8 mouse cellular contexts compared by ENCODE assay signal in the genomic region with DNA sequence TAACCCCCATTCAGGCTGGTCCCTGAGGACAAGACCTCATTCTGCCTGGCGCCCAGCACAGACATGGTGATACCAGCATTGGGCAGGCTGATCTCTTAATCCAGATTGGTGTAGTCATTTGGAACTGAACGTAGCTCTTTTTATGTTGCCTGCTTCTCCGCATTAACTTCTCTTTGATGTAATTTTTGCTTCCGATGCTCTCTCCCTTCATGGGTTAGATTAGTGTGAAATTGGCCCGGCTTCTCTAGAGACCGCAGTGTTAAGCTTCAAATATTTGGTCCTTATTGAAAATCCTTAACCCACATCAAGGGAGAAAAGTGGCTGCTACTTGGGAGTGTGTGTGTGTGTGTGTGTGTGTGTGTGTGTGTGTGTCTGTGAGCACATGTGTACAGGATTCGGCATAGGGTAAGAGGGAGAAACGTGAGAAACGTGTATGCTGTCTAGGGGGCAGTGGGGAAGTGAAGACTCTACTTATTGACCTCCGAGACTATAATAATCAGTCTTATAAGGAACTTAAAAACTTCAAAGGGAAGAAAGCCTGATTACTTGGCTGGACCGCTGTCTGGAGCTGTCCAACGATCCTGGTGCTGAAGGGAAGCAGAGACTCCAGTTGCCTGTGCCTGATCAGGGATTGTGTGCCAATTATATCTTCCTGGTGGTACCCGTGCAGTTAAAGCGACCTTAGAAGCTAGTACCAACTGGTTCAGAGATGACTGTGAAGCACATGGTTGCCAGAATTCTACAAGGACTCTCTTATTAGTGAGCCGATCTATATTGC. TPM values are rescaled to one million over a fixed set of nuclear protein-coding genes. Genes with fewer than 3 reads are reported as not detected.
DNase-seq lines count a peak whose midpoint lies in the region; ATAC-seq lines count a peak whose summit lies in the region.

No protein-coding gene starts in this region.

- H3K27me3 ChIP-seq in heart, embryonic 10.5 days (ENCODE audit: insufficient read depth, poor library complexity, severe bottlenecking), result peaks cover 75% of the 10 kb centered on the region
- peaks cover 71% of the 10 kb centered on the region for H3K27me3 ChIP-seq in heart, embryonic 12.5 days (replicated peaks)
- H3K27me3 ChIP-seq in midbrain, embryonic 11.5 days (ENCODE audit: control insufficient read depth, insufficient read depth, low read length), result peaks cover 40% of the 10 kb centered on the region

- no peak for ATAC-seq in heart, embryonic 12.5 days (ENCODE audit: insufficient number of reproducible peaks, low FRiP score)
- ATAC-seq in midbrain, embryonic 11.5 days (ENCODE audit: low FRiP score), result no peak

- no peaks in the 10 kb centered on the region for H3K36me3 ChIP-seq in heart, embryonic 10.5 days
- H3K36me3 ChIP-seq in heart, embryonic 12.5 days, result no peaks in the 10 kb centered on the region
- no peaks in the 10 kb centered on the region for H3K36me3 ChIP-seq in midbrain, embryonic 11.5 days (ENCODE audit: control insufficient read depth, insufficient read depth, low read length)

- H3K4me1 ChIP-seq in heart, embryonic 10.5 days, result peaks cover 23% of the 10 kb centered on the region
- H3K4me1 ChIP-seq in heart, embryonic 12.5 days (replicated peaks), result peaks cover 11% of the 10 kb centered on the region; the same call in 1 of the 2 replicates
- H3K4me1 ChIP-seq in midbrain, embryonic 11.5 days (ENCODE audit: control insufficient read depth, insufficient read depth, low read length), result peaks cover 22% of the 10 kb centered on the region

- no peak overlapping the region for H3K4me3 ChIP-seq in heart, embryonic 10.5 days
- H3K4me3 ChIP-seq in heart, embryonic 12.5 days, result no peak overlapping the region
- no peak overlapping the region for H3K4me3 ChIP-seq in midbrain, embryonic 11.5 days (ENCODE audit: low read depth, low read length)

- H3K27ac ChIP-seq in heart, embryonic 10.5 days, result no peak overlapping the region
- no peak overlapping the region for H3K27ac ChIP-seq in heart, embryonic 12.5 days (ENCODE audit: poor library complexity, severe bottlenecking)
- H3K27ac ChIP-seq in midbrain, embryonic 11.5 days (ENCODE audit: low read depth, low read length), result no peak overlapping the region

- DNase-seq in heart, embryonic 10.5 days (ENCODE audit: low spot score), result peak; percentile 86
- DNase-seq in CD4-positive helper T cell, adult 2 months (ENCODE audit: low read depth, low spot score), result peak; percentile 12
- peak; percentile 24 to 29 for DNase-seq in adrenal gland, postnatal 4 days (ENCODE audit: low spot score in 2 of 2)
- peak; percentile 31 for DNase-seq in induced T-regulatory cell, adult 2 months (ENCODE audit: low read depth)
- peak; percentile 94 for DNase-seq in midbrain, embryonic 11.5 days (ENCODE audit: low spot score, missing footprints)
- DNase-seq in left cerebral cortex, adult 8-10 months (ENCODE audit: low spot score in 2 of 2), result no peak
- no peak for DNase-seq in cerebellum, adult 11-12 months

- H3K9ac ChIP-seq in heart, embryonic 12.5 days, result no peak overlapping the region
- no peak overlapping the region for H3K9ac ChIP-seq in midbrain, embryonic 11.5 days (ENCODE audit: low read length)

- H3K9me3 ChIP-seq in heart, embryonic 10.5 days, result no peaks in the 10 kb centered on the region
- H3K9me3 ChIP-seq in heart, embryonic 12.5 days (replicated peaks), result no peaks in the 10 kb centered on the region
- H3K9me3 ChIP-seq in midbrain, embryonic 11.5 days (ENCODE audit: control insufficient read depth, low read length), result no peaks in the 10 kb centered on the region

- 40% methylated on average over 15 of the region's 15 CpGs for WGBS in heart, embryonic 10.5 days
- WGBS in heart, embryonic 12.5 days, result 38% methylated on average over 15 of the region's 15 CpGs
- WGBS in midbrain, embryonic 11.5 days, result 32% methylated on average over 15 of the region's 15 CpGs

- H3K4me2 ChIP-seq in heart, embryonic 12.5 days, result no peak overlapping the region
- H3K4me2 ChIP-seq in midbrain, embryonic 11.5 days, result no peak overlapping the region

RNA-seq across cellular contexts. Expression of gene Gpatch2l, which starts 28.8 kb away (rescaled TPM):
- polyA plus RNA-seq in heart, embryonic 10.5 days (2016; fragmentation: Nextera tagmentation; extraction: Ambion mirVana), result 15.7 and 17.6 TPM in 2 replicates
- 14.6 and 14.8 TPM in 2 replicates for polyA plus RNA-seq in heart, embryonic 12.5 days (2016; fragmentation: Nextera tagmentation; extraction: Ambion mirVana)
- 10 to 100 TPM; 27.9 to 29.3 TPM for total RNA-seq in adrenal gland, postnatal 4 days (2021)
- 16.7 and 19.2 TPM in 2 replicates for polyA plus RNA-seq in midbrain, embryonic 11.5 days (2014; fragmentation: Nextera tagmentation; extraction: Ambion mirVana)
- 10 to 100 TPM; 34.1 to 37.5 (median 36.1) TPM for total RNA-seq in left cerebral cortex, adult 8-10 months (2022)

Comparison
In these comparisons a context has a peak if more than half of its experiments do, and no peak if none do; other contexts are left out.
1. DNase-seq: peak in heart, embryonic 10.5 days (single experiment), CD4-positive helper T cell, adult 2 months (single experiment), adrenal gland, postnatal 4 days (2 of 2), induced T-regulatory cell, adult 2 months (single experiment) and midbrain, embryonic 11.5 days (single experiment); none in left cerebral cortex, adult 8-10 months (0 of 2) and cerebellum, adult 11-12 months (single experiment).